Mouse (Mus musculus): ENCODE measurements around the gene Ccdc134.
"Not testable (repeated sequence)": the region's sequence is repeated elsewhere in the genome, so short reads cannot be mapped to it uniquely, and the experiment has no call there.

The Ccdc134 gene

GRCm38 (mm10) chr15:82127426-82128374 is at the start of gene Ccdc134:
Gene Ccdc134, plus strand, starts transcription at chr15:82127922.
- in situ Hi-C loops (cut with MboI): no loop called here

GRCm38 (mm10) chr15:82079883-82080282 is 47.8 kb upstream of the Ccdc134 start:
- in situ Hi-C loops (cut with MboI): no loop called here

GRCm38 (mm10) chr15:82081161-82081560 is 46.6 kb upstream of the Ccdc134 start:
- in situ Hi-C loops (cut with MboI): no loop called here

GRCm38 (mm10) chr15:82085606-82086005 is 42.1 kb upstream of the Ccdc134 start:
- in situ Hi-C loops (cut with MboI): no loop called here

- in situ Hi-C loops (cut with MboI): no loop called here
Observed at GRCm38 (mm10) chr15:82086131-82086530, 41.6 kb upstream of the Ccdc134 start.

GRCm38 (mm10) chr15:82087266-82087665 is 40.5 kb upstream of the Ccdc134 start:
- in situ Hi-C loops (cut with MboI): no loop called here

- in situ Hi-C loops (cut with MboI): no loop called here
Observed at GRCm38 (mm10) chr15:82091061-82091460, 36.7 kb upstream of the Ccdc134 start.

GRCm38 (mm10) chr15:82106953-82107555 is 20.7 kb upstream of the Ccdc134 start:
- in situ Hi-C loops (cut with MboI): no loop called here

GRCm38 (mm10) chr15:82120544-82120943 is 7.2 kb upstream of the Ccdc134 start:
- in situ Hi-C loops (cut with MboI): no loop called here

GRCm38 (mm10) chr15:82126690-82127089 is 1.0 kb upstream of the Ccdc134 start:
- in situ Hi-C loops (cut with MboI): not testable (repeated sequence)

GRCm38 (mm10) chr15:82128398-82128797 is 676 bp downstream of the Ccdc134 start:
- in situ Hi-C loops (cut with MboI): no loop called here

- in situ Hi-C loops (cut with MboI): no loop called here
Observed at GRCm38 (mm10) chr15:82130599-82130998, 2.9 kb downstream of the Ccdc134 start.

GRCm38 (mm10) chr15:82135372-82135771 is 7.7 kb downstream of the Ccdc134 start:
- in situ Hi-C loops (cut with MboI): no loop called here

- in situ Hi-C loops (cut with MboI): no loop called here
Observed at GRCm38 (mm10) chr15:82138565-82138964, 10.8 kb downstream of the Ccdc134 start.

- in situ Hi-C loops (cut with MboI): no loop called here
Observed at GRCm38 (mm10) chr15:82139196-82139595, 11.5 kb downstream of the Ccdc134 start.

- in situ Hi-C loops (cut with MboI): loop anchor here (5.0 kb wide), 1 partner anchor 87 kb away; no protein-coding TSS in a partner anchor
Observed at GRCm38 (mm10) chr15:82140355-82140754, 12.6 kb downstream of the Ccdc134 start.

- in situ Hi-C loops (cut with MboI): loop anchor here (5.0 kb wide), 1 partner anchor 83 kb away; no protein-coding TSS in a partner anchor
Observed at GRCm38 (mm10) chr15:82144157-82144556, 16.4 kb downstream of the Ccdc134 start.

- in situ Hi-C loops (cut with MboI): no loop called here
Observed at GRCm38 (mm10) chr15:82145408-82145807, 17.7 kb downstream of the Ccdc134 start.

- in situ Hi-C loops (cut with MboI): no loop called here
Observed at GRCm38 (mm10) chr15:82145851-82146769, 18.4 kb downstream of the Ccdc134 start.

GRCm38 (mm10) chr15:82146770-82147610 is 19.3 kb downstream of the Ccdc134 start, which contains the start of gene Srebf2:
Gene Srebf2, plus strand, starts transcription at chr15:82147181.
- in situ Hi-C loops (cut with MboI): no loop called here

- in situ Hi-C loops (cut with MboI): no loop called here
Observed at GRCm38 (mm10) chr15:82147611-82148111, 19.9 kb downstream of the Ccdc134 start.
